Mouse (Mus musculus): Measurements from ENCODE around the gene Swi5. TPM values are rescaled to one million over a fixed set of nuclear protein-coding genes. Genes with fewer than 3 reads are reported as not detected.
A peak's percentile ranks its signal among the peaks of the same experiment; 100 is the strongest.

The Swi5 gene
- polyA plus RNA-seq, 1 experiment, result 274 TPM

- DNase-seq (ENCODE audit: extremely low spot score in 1 of 2, low spot score in 1 of 2), result peak in 1 of 2 experiments; percentile 70
These were observed 5.1 kb downstream of the Swi5 start for GRCm38 (mm10) chr2:32282727-32283126.

- DNase-seq (ENCODE audit: extremely low spot score in 1 of 2, low spot score in 1 of 2), result no peak
These were observed 5.6 kb downstream of the Swi5 start for GRCm38 (mm10) chr2:32282289-32282688.

GRCm38 (mm10) chr2:32275823-32276222 is 12.1 kb downstream of the Swi5 start:
- DNase-seq (ENCODE audit: extremely low spot score in 1 of 2, low spot score in 1 of 2), result no peak

GRCm38 (mm10) chr2:32260635-32261034 is 27.2 kb downstream of the Swi5 start:
- peak in 1 of 2 experiments; percentile 56 for DNase-seq (ENCODE audit: extremely low spot score in 1 of 2, low spot score in 1 of 2)

- peak; percentile 80 to 92 for DNase-seq (ENCODE audit: extremely low spot score in 1 of 2, low spot score in 1 of 2)
These were observed 28.0 kb downstream of the Swi5 start, which contains the start of gene Uck1 for GRCm38 (mm10) chr2:32259657-32260417. TSS of gene Uck1 (minus strand) at chr2:32260159.

- no peak for DNase-seq (ENCODE audit: extremely low spot score in 1 of 2, low spot score in 1 of 2)
These were observed 28.9 kb downstream of the Swi5 start for GRCm38 (mm10) chr2:32258887-32259533.

- DNase-seq (ENCODE audit: extremely low spot score in 1 of 2, low spot score in 1 of 2), result no peak
These were observed 31.6 kb downstream of the Swi5 start for GRCm38 (mm10) chr2:32256273-32256672.

GRCm38 (mm10) chr2:32254563-32254962 is 33.3 kb downstream of the Swi5 start:
- no peak for DNase-seq (ENCODE audit: extremely low spot score in 1 of 2, low spot score in 1 of 2)

GRCm38 (mm10) chr2:32253352-32253751 is 34.5 kb downstream of the Swi5 start:
- no peak for DNase-seq (ENCODE audit: extremely low spot score in 1 of 2, low spot score in 1 of 2)

GRCm38 (mm10) chr2:32252658-32253057 is 35.2 kb downstream of the Swi5 start:
- no peak for DNase-seq (ENCODE audit: extremely low spot score in 1 of 2, low spot score in 1 of 2)

- no peak for DNase-seq (ENCODE audit: extremely low spot score in 1 of 2, low spot score in 1 of 2)
These were observed 35.9 kb downstream of the Swi5 start for GRCm38 (mm10) chr2:32251791-32252527.

GRCm38 (mm10) chr2:32248377-32249361 is 39.2 kb downstream of the Swi5 start:
- no peak for DNase-seq (ENCODE audit: extremely low spot score in 1 of 2, low spot score in 1 of 2)

GRCm38 (mm10) chr2:32246741-32247140 is 41.1 kb downstream of the Swi5 start:
- no peak for DNase-seq (ENCODE audit: extremely low spot score in 1 of 2, low spot score in 1 of 2)

GRCm38 (mm10) chr2:32242986-32243385 is 44.9 kb downstream of the Swi5 start:
- DNase-seq (ENCODE audit: extremely low spot score in 1 of 2, low spot score in 1 of 2), result no peak

GRCm38 (mm10) chr2:32240591-32240990 is 47.3 kb downstream of the Swi5 start:
- DNase-seq (ENCODE audit: extremely low spot score in 1 of 2, low spot score in 1 of 2), result no peak

GRCm38 (mm10) chr2:32238708-32239435 is 49.0 kb downstream of the Swi5 start:
- no peak for DNase-seq (ENCODE audit: extremely low spot score in 1 of 2, low spot score in 1 of 2)

- DNase-seq (ENCODE audit: extremely low spot score in 1 of 2, low spot score in 1 of 2), result no peak
These were observed 50.3 kb downstream of the Swi5 start for GRCm38 (mm10) chr2:32237571-32237970.

- DNase-seq (ENCODE audit: extremely low spot score in 1 of 2, low spot score in 1 of 2), result peak in 1 of 2 experiments; percentile 67
These were observed 51.0 kb downstream of the Swi5 start for GRCm38 (mm10) chr2:32236760-32237487.

Measured in frontal cortex, adult 2 months (tissue).